Mouse (Mus musculus) thymus, adult 2 months (tissue): ENCODE results near the gene Aqp3.

ENCODE experiments used
- CTCF ChIP-seq: fragments of 200-500 bp; IDR thresholded peaks from 2 replicates; pipeline ENCODE4 v1.5.1; 2012; ENCODE audit warnings: mild to moderate bottlenecking, control low read depth, low read length, moderate library complexity, borderline replicate concordance; ENCODE audit not compliant: control insufficient read depth, poor library complexity, insufficient read depth; ENCODE audit errors: extremely low read depth
- POLR2A ChIP-seq: fragments of 200-500 bp; IDR thresholded peaks from 2 replicates; pipeline ENCODE4 v1.6.1; 2012; ENCODE audit warnings: mild to moderate bottlenecking, low read length, control low read depth, moderate library complexity; ENCODE audit not compliant: control insufficient read depth, poor library complexity, insufficient read depth; ENCODE audit errors: extremely low read depth

GRCm38 (mm10) chr4:41056253-41056652, 41.7 kb downstream of the Aqp3 start:
- no peak for TF ChIP-seq CTCF
- no peak for TF ChIP-seq POLR2A
